Mouse (Mus musculus): ENCODE data around the gene Creld2. TPM values are rescaled to one million over a fixed set of nuclear protein-coding genes. Genes with fewer than 3 reads are reported as not detected.

The Creld2 gene
- polyA plus RNA-seq, 1 experiment from 2014 or later: 66.0 TPM

DNA sequence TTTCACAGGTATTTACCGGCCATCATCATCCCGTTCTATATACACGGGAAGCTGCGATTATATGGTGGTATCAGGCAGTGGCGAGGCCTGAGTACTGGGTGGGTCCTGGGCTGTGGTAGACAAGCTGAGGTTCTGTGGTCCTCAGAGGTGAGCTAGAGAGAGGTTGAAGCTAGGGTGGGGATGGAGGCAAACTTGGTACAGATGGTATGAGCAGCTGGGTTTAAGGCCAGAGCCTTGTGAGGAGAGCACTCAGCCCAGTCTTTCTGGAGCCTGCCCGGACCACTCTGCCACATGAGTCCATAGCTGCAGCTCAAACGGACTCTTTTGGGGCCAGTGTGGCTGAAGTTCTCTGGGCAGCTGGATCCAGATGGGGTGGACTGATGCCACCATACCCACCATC, 37.9 kb downstream of the Creld2 start:
- Histone ChIP-seq H3K9ac (no peak overlapping the region), H3K9me3 (no peaks in the 10 kb centered on the region), H3K36me3 (no peaks in the 10 kb centered on the region), H3K27me3 (no peaks in the 10 kb centered on the region), H3K4me2 (no peak overlapping the region), H3K27ac (replicated peaks) (no peak overlapping the region), H3K4me3 (no peak overlapping the region), H3K4me1 (replicated peaks) (peaks cover 10% of the 10 kb centered on the region)
- 95% methylated on average over 7 of the region's 7 CpGs for WGBS
- no peak for ATAC-seq (ENCODE audit: low FRiP score, low read depth)

DNA sequence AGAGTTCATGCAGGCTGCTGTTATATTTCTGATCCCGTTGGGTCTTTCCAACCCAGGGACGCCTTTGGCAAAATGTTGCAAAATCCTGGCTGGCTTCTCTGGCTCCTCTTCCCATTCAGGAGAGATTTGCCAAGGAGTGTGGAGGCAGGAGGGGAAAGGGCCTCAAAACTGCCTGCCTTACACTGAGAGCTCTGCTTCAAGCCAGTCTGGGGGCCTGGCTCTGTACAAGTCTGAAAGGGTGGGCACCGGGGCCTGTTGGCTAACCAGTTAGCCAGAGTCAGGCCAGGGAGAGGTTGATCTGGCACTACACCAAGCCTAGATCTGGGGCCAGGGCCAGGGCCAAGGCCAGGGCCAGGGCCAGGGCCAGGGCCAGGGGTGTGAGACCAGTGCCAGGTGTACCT, 38.7 kb downstream of the Creld2 start:
- Histone ChIP-seq H3K27me3 (no peaks in the 10 kb centered on the region), H3K27ac (replicated peaks) (no peak overlapping the region), H3K9ac (no peak overlapping the region), H3K4me2 (no peak overlapping the region), H3K4me1 (replicated peaks) (peaks cover 10% of the 10 kb centered on the region), H3K4me3 (no peak overlapping the region), H3K9me3 (no peaks in the 10 kb centered on the region), H3K36me3 (no peaks in the 10 kb centered on the region)
- no peak for ATAC-seq (ENCODE audit: low FRiP score, low read depth)
- WGBS: 93% methylated on average over 3 of the region's 3 CpGs

DNA sequence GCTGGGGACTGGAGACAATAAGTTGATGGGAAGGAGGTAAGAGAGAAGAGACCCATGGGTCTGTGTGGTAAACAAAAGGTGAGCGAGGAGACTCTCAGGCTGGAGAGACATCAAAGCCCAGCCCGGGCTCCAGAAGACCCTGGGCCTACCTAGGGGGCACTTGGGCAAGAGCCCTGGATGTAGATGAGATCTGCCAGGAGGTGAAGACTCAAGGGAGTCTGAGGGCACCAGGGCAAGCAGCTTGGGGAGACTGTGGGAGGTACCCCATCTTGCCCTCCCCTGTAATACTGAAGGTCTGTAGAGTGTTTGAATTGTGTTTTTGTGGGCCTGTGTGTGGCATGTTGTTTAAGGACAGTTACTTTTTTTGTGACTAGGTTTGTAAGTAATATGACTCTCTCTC, 39.3 kb downstream of the Creld2 start:
- Histone ChIP-seq H3K27me3 (no peaks in the 10 kb centered on the region), H3K9me3 (no peaks in the 10 kb centered on the region), H3K4me1 (replicated peaks) (peaks cover 10% of the 10 kb centered on the region), H3K27ac (replicated peaks) (no peak overlapping the region), H3K9ac (no peak overlapping the region), H3K4me2 (no peak overlapping the region), H3K4me3 (no peak overlapping the region), H3K36me3 (no peaks in the 10 kb centered on the region)
- WGBS: 87% methylated on average over 2 of the region's 2 CpGs
- ATAC-seq (ENCODE audit: low FRiP score, low read depth): no peak

DNA sequence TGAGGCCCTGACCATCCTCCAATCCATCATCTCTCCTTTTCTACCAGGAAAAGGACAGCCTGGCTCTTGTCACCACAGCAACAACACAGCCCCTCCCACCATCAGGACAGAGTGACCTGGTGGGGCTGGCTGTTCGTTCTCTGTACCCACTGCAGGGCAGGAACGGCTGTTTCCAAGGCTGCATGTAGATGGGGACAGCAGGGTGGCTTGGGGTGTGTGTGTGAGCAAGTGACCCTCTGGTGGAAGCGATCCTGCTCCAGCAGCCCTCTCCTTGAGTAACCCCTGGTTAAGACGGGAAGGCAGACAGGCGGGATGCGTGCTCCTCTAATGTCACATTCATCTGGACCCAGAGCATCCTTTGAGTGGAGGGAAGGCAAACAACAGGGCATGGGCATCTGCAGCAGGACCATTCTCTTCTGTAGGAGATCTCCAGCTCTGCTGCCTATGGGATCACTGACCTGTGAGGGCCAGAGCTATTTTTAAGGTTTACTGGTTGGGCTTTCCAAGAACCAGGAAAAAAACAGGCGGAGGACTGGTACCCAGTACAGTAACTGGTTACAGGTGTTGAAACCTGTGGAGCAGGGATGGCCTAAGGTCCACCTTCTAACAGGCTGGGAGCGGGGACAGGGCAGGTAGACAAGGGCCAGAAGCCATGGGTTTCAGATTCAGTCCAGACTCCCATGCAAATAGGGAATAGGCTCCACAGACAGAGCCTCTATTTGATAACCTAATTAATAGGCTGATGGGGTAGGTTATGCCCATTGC, 39.9 kb downstream of the Creld2 start:
- Histone ChIP-seq H3K27ac (replicated peaks) (no peak overlapping the region), H3K36me3 (no peaks in the 10 kb centered on the region), H3K4me3 (no peak overlapping the region), H3K4me2 (no peak overlapping the region), H3K9ac (no peak overlapping the region), H3K27me3 (no peaks in the 10 kb centered on the region), H3K9me3 (no peaks in the 10 kb centered on the region), H3K4me1 (replicated peaks) (peaks cover 16% of the 10 kb centered on the region)
- WGBS: 68% methylated on average over 8 of the region's 8 CpGs
- ATAC-seq (ENCODE audit: low FRiP score, low read depth): no peak

DNA sequence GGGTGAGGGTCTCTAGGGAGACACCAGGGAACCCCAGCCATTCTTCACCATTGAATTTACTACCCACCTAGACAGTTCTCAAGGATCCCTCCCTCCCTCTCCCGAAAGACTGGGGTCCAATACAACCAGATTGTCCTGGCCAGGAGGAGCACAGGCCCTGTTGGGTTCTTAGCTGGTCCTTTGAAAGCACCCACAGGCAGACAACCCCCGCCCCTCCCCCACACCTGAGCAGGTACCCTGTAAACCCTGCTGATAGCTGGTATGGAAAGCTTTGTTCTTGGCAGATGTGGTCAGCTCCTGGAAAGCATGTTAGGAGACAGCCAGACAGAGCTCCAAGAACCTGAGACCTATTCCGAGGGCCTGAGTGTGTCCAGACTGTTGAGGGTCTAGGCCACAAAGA, 41.3 kb downstream of the Creld2 start:
- Histone ChIP-seq H3K9ac (no peak overlapping the region), H3K4me1 (replicated peaks) (peaks cover 25% of the 10 kb centered on the region), H3K4me3 (no peak overlapping the region), H3K27ac (replicated peaks) (no peak overlapping the region), H3K36me3 (peaks cover 12% of the 10 kb centered on the region), H3K9me3 (no peaks in the 10 kb centered on the region), H3K27me3 (no peaks in the 10 kb centered on the region), H3K4me2 (no peak overlapping the region)
- no peak for ATAC-seq (ENCODE audit: low FRiP score, low read depth)
- WGBS: 93% methylated on average over 3 of the region's 3 CpGs

DNA sequence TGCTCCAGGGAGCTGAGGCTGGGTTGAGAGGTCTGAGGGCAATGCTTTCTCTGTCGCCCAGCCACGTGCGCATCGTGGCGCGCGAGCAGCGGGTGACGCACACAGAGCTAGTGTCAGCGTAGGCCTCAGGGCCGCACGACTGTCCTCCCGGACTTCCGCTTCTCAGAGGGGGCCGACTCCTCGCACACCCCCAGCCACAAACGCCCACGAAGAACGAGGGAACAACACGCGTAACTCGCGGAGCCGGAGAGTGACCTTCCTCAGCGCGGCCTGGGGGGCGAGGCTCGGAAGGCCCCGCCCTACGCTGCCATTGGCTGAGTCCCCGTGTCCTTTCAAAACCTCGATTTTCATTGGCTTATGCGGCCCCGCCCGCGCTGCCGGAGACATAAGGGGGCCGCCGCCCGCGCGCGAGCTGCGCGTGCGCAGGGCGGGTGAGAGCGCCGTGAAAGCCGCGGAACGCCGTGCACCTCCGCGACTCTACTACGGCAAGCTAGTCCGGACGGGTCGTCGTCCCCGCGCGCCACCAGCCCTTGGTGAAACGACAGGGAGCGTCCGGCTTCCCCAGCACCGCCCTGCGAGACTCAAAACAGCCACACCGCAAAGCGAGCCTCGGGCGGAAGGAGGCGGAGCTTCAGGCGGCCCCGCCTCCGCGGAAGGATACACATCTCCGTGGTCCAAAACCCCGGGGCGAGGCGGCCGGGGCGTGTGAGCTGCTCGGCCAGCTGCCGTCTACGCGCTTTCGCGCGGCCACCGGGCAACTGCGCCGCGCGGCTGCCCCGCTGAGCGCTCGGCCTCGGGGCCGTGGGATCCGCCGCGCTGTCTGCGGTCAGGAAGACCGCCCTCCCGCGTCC, 42.6 kb downstream of the Creld2 start, which contains the start of gene Pim3:
Gene Pim3 (plus strand): TSS at position 415 of the 851 bp plus-strand sequence.
- H3K4me1 ChIP-seq (replicated peaks): peaks cover 30% of the 10 kb centered on the region
- under 1% methylated on average over 105 of the region's 107 CpGs for WGBS
- H3K36me3 ChIP-seq: peaks cover 20% of the 10 kb centered on the region
- H3K4me2 ChIP-seq: peak within 1 kb of the TSS; percentile 89
- H3K9ac ChIP-seq: peak within 1 kb of the TSS; percentile 90
- no peaks in the 10 kb centered on the region for H3K9me3 ChIP-seq
- ATAC-seq (ENCODE audit: low FRiP score, low read depth): peak; percentile 89
- no peaks in the 10 kb centered on the region for H3K27me3 ChIP-seq
- H3K27ac ChIP-seq (replicated peaks): peak within 1 kb of the TSS; percentile 99
- peak within 1 kb of the TSS; percentile 83 for H3K4me3 ChIP-seq

DNA sequence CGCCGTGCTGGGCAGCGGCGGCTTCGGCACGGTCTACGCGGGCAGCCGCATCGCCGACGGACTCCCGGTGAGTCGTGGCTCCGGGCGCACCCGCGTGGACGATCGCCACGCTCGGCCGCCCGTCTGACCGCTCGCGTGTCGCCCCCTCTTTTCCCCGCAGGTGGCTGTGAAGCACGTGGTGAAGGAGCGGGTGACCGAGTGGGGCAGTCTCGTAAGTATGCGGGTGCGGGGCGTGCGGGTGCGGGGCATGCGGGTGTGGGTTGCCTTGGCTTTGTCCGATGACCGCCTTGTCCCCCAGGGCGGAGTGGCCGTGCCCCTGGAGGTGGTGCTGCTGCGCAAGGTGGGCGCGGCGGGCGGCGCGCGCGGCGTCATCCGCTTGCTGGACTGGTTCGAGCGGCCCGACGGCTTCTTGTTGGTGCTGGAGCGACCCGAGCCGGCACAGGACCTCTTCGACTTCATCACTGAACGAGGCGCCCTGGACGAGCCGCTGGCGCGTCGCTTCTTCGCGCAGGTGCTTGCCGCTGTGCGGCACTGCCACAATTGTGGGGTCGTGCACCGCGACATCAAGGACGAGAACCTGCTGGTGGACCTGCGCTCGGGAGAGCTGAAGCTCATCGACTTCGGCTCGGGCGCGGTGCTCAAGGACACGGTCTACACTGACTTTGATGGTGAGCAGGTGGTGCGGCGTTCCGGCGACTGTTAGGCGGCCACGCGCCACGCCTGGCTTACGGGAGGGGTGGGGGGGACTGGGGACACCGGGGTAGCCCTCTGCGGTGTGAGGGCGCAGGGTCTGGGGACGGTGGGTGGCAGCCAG, 43.6 kb downstream of the Creld2 start:
- Histone ChIP-seq H3K27ac (replicated peaks) (peak overlapping the region; percentile 99), H3K4me1 (replicated peaks) (peaks cover 30% of the 10 kb centered on the region)
- ATAC-seq (ENCODE audit: low FRiP score, low read depth): no peak; the same call in none of the 2 replicates

DNA sequence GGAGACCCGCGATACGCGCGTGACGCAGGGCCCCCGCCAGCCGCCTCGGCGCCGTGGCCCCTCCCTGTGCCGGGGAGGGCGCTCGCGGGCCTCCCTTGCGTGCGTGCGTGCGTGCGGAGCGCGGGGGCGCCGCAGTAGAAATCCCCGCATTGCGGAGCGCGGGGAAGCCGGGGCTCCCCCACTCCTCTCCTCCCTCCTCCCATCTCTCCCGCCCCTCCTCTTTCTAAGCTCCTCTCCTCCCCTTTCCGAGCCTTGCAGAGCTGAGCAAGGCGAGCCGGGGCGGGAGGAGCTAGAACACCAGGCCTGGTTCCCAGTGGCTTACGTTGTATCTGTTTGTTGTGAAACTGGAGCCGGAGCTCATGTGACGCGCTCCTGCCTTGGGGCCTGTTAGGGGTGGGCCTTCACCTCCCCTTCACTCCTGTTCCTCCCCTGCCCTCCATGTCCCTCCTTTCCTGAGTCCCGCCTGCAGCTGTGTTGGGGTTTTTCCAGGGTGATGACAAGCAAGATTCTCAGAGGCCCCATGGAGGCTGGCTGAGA, 44.3 kb downstream of the Creld2 start:
- Histone ChIP-seq H3K4me3 (peak overlapping the region; percentile 83), H3K27ac (replicated peaks) (peak overlapping the region; percentile 99), H3K36me3 (peaks cover 25% of the 10 kb centered on the region), H3K9ac (peak overlapping the region; percentile 90), H3K4me1 (replicated peaks) (peaks cover 30% of the 10 kb centered on the region), H3K27me3 (no peaks in the 10 kb centered on the region), H3K4me2 (peak overlapping the region; percentile 89), H3K9me3 (no peaks in the 10 kb centered on the region)
- 1% methylated on average over 19 of the region's 39 CpGs for WGBS
- ATAC-seq (ENCODE audit: low FRiP score, low read depth): peak; percentile 67

More for the DNA sequence above, 43.6 kb downstream of the Creld2 start:
- WGBS: under 1% methylated on average over 94 of the region's 98 CpGs
- peak overlapping the region; percentile 83 for H3K4me3 ChIP-seq
- H3K9me3 ChIP-seq: no peaks in the 10 kb centered on the region
- H3K36me3 ChIP-seq: peaks cover 25% of the 10 kb centered on the region
- peak overlapping the region; percentile 90 for H3K9ac ChIP-seq
- no peaks in the 10 kb centered on the region for H3K27me3 ChIP-seq
- H3K4me2 ChIP-seq: peak overlapping the region; percentile 89

DNA sequence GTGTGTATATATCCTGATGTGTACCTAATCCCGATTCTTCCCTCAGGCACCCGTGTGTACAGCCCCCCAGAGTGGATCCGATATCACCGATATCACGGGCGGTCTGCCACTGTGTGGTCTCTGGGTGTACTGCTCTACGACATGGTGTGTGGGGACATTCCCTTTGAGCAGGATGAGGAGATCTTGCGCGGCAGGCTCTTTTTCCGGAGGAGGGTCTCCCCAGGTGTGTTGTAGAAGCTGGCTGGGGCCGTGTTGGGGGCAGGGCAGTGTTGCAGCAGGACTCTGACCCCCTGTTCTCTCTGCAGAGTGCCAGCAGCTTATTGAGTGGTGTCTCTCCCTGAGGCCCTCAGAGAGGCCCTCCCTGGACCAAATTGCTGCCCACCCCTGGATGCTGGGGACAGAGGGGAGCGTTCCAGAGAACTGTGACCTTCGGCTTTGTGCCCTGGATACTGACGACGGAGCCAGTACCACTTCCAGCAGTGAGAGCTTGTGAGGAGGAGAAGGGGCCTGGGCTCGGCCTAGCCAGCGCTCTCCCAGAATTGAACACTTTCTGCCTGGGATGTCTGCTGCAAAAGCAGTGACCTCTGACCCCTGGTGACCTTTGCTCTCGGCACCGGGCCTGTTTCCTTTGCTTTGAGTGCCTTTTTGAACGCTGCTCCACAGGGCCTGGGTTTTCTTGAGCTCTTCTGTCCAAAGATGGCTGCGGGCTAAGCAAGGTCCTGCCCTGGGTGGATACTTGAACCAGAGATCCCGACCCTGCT, 45.0 kb downstream of the Creld2 start:
- H3K4me2 ChIP-seq: peak overlapping the region; percentile 89
- H3K27me3 ChIP-seq: no peaks in the 10 kb centered on the region
- no peaks in the 10 kb centered on the region for H3K9me3 ChIP-seq
- peak overlapping the region; percentile 90 for H3K9ac ChIP-seq
- peak; percentile 15; the same call in 1 of the 2 replicates for ATAC-seq (ENCODE audit: low FRiP score, low read depth)
- peaks cover 25% of the 10 kb centered on the region for H3K36me3 ChIP-seq
- H3K4me3 ChIP-seq: peak overlapping the region; percentile 83
- 37% methylated on average over 22 of the region's 22 CpGs for WGBS
- peak overlapping the region; percentile 99 for H3K27ac ChIP-seq (replicated peaks)
- peaks cover 30% of the 10 kb centered on the region for H3K4me1 ChIP-seq (replicated peaks)

DNA sequence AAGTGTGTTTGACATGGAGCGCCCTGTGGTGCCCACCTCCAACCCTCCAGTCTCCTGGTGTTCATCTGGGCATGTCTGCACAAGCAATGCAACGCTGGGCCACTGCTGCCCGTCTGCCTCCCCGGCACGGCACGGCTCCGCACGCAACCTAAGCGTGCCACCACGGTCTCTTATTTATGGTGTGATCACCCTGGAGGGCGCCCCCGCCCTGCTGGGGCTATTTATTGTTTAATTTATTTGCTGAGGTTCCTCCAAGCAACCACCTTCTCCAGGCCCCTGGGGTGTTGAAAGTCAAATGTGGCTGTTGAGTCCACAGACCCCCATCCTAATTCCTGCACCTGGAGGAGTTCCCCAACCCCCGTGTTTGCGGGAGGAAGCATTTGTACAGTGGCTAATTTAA, 45.6 kb downstream of the Creld2 start:
- Histone ChIP-seq H3K9ac (no peak overlapping the region), H3K9me3 (no peaks in the 10 kb centered on the region), H3K4me3 (peak overlapping the region; percentile 83; the same call in 1 of the 2 replicates), H3K27me3 (no peaks in the 10 kb centered on the region), H3K4me1 (replicated peaks) (peaks cover 30% of the 10 kb centered on the region), H3K4me2 (peak overlapping the region; percentile 89), H3K36me3 (peaks cover 25% of the 10 kb centered on the region), H3K27ac (replicated peaks) (no peak overlapping the region)
- 89% methylated on average over 14 of the region's 14 CpGs for WGBS
- ATAC-seq (ENCODE audit: low FRiP score, low read depth): no peak

Measured in hindbrain, embryonic 15.5 days (tissue).